Comparison of ENCODE assay signal across 22 mouse cellular contexts in genomic region chr3:52762549-52762948, GRCm38 (mm10).
"Had no signal": no experiment of that assay in that cellular context is flagged by ENCODE, and none has a peak within 500 bp of the region (broad histone marks: within the 10 kb centered on the region; RNA-seq: fewer than 3 reads in every experiment).

No protein-coding gene starts in this region.

- DNase-seq: kidney, postnatal 10 days; kidney, postnatal 36 days; left cerebral cortex, postnatal 4 days; liver, postnatal 0 days; lung, postnatal 10 days; lung, postnatal 36 days; retina, postnatal 1 day; right cerebral cortex, postnatal 25 days; spleen, adult 18-20 months; thymus, adult 18-20 months; thymus, postnatal 14 days; thymus, postnatal 4 days had no signal

- H3K27ac ChIP-seq: kidney, embryonic 15.5 days; limb, embryonic 12.5 days; limb, embryonic 15.5 days; liver, embryonic 14.5 days; lung, embryonic 15.5 days; midbrain, embryonic 10.5 days; midbrain, embryonic 13.5 days; neural tube, embryonic 13.5 days had no signal

- H3K4me3 ChIP-seq: kidney, embryonic 15.5 days; limb, embryonic 12.5 days; limb, embryonic 15.5 days; lung, embryonic 15.5 days; megakaryocyte, embryonic 14.5 days; midbrain, embryonic 10.5 days; midbrain, embryonic 13.5 days; myocyte; neural tube, embryonic 13.5 days had no signal
